Comparison of ENCODE assay signal across 15 mouse cellular contexts in genomic region chr1:55167560-55167959, GRCm38 (mm10).
"Had no signal": no experiment of that assay in that cellular context is flagged by ENCODE, and none has a peak within 500 bp of the region (broad histone marks: within the 10 kb centered on the region; RNA-seq: fewer than 3 reads in every experiment).

No protein-coding gene starts in this region.

- DNase-seq: lung, adult 2 months; lung, postnatal 4 days; right cerebral cortex, postnatal 25 days; right cerebral cortex, postnatal 4 days; spleen, adult 18-20 months; thymus, adult 18-20 months; thymus, postnatal 14 days; thymus, postnatal 36 days had no signal

- H3K4me3 ChIP-seq: lung, embryonic 15.5 days; megakaryocyte, embryonic 14.5 days; midbrain, embryonic 13.5 days; midbrain, embryonic 15.5 days; neural tube, embryonic 12.5 days had no signal

- H3K9ac ChIP-seq: lung, embryonic 15.5 days; midbrain, embryonic 13.5 days; midbrain, embryonic 15.5 days; neural tube, embryonic 12.5 days had no signal

- H3K4me2 ChIP-seq: lung, embryonic 15.5 days; midbrain, embryonic 11.5 days; midbrain, embryonic 13.5 days; midbrain, embryonic 15.5 days; neural tube, embryonic 12.5 days had no signal

- H3K4me1 ChIP-seq: lung, embryonic 15.5 days; midbrain, embryonic 13.5 days; midbrain, embryonic 15.5 days; neural tube, embryonic 12.5 days had no signal

- H3K9me3 ChIP-seq: midbrain, embryonic 13.5 days; midbrain, embryonic 15.5 days; neural tube, embryonic 12.5 days had no signal

- H3K27me3 ChIP-seq: lung, embryonic 15.5 days; megakaryocyte, embryonic 14.5 days; midbrain, embryonic 13.5 days; midbrain, embryonic 15.5 days; neural tube, embryonic 12.5 days had no signal

- H3K27ac ChIP-seq: lung, embryonic 15.5 days; midbrain, embryonic 13.5 days; midbrain, embryonic 15.5 days; neural tube, embryonic 12.5 days had no signal

- ATAC-seq: lung, postnatal 0 days; midbrain, embryonic 13.5 days; midbrain, embryonic 15.5 days had no signal
